Mouse (Mus musculus): ENCODE data around the gene Armh3.
A peak's percentile ranks its signal among the peaks of the same experiment; 100 is the strongest.
"Not testable (repeated sequence)": the region's sequence is repeated elsewhere in the genome, so short reads cannot be mapped to it uniquely, and the experiment has no call there.

Gene Armh3

GRCm38 (mm10) chr19:45821832-45822231, 176.5 kb downstream of the Armh3 start:
- DNase-seq (ENCODE audit: low spot score in 2 of 2): no peak

GRCm38 (mm10) chr19:45817816-45818490, 180.3 kb downstream of the Armh3 start:
- DNase-seq (ENCODE audit: low spot score in 2 of 2): peak in 1 of 2 experiments; percentile 42

- DNase-seq (ENCODE audit: low spot score in 2 of 2): no peak
Measured at GRCm38 (mm10) chr19:45816727-45817126, 181.6 kb downstream of the Armh3 start.

- peak; percentile 51 to 62 for DNase-seq (ENCODE audit: low spot score in 2 of 2)
Measured at GRCm38 (mm10) chr19:45815831-45816405, 182.4 kb downstream of the Armh3 start, which contains the start of gene Kcnip2. Gene Kcnip2 (minus strand): TSS chr19:45816061.

GRCm38 (mm10) chr19:45815170-45815569, 183.1 kb downstream of the Armh3 start:
- peak in 1 of 2 experiments; percentile 42 for DNase-seq (ENCODE audit: low spot score in 2 of 2)

GRCm38 (mm10) chr19:45813801-45814200, 184.5 kb downstream of the Armh3 start:
- DNase-seq (ENCODE audit: low spot score in 2 of 2): no peak

GRCm38 (mm10) chr19:45813263-45813662, 185.0 kb downstream of the Armh3 start:
- DNase-seq (ENCODE audit: low spot score in 2 of 2): peak; percentile 85 to 94

- DNase-seq (ENCODE audit: low spot score in 2 of 2): no peak
Measured at GRCm38 (mm10) chr19:45812673-45813252, 185.5 kb downstream of the Armh3 start.

- no peak for DNase-seq (ENCODE audit: low spot score in 2 of 2)
Measured at GRCm38 (mm10) chr19:45812115-45812514, 186.2 kb downstream of the Armh3 start.

GRCm38 (mm10) chr19:45811028-45811674, 187.1 kb downstream of the Armh3 start:
- no peak for DNase-seq (ENCODE audit: low spot score in 2 of 2)

GRCm38 (mm10) chr19:45807732-45808131, 190.6 kb downstream of the Armh3 start:
- no peak for DNase-seq (ENCODE audit: low spot score in 2 of 2)

- DNase-seq (ENCODE audit: low spot score in 2 of 2): not testable (repeated sequence)
Measured at GRCm38 (mm10) chr19:45805817-45806216, 192.5 kb downstream of the Armh3 start.

GRCm38 (mm10) chr19:45804593-45805368, 193.5 kb downstream of the Armh3 start:
- DNase-seq (ENCODE audit: low spot score in 2 of 2): no peak

- DNase-seq (ENCODE audit: low spot score in 2 of 2): no peak
Measured at GRCm38 (mm10) chr19:45803408-45803807, 194.9 kb downstream of the Armh3 start.

- DNase-seq (ENCODE audit: low spot score in 2 of 2): no peak
Measured at GRCm38 (mm10) chr19:45802702-45803101, 195.6 kb downstream of the Armh3 start.

- no peak for DNase-seq (ENCODE audit: low spot score in 2 of 2)
Measured at GRCm38 (mm10) chr19:45796879-45797278, 201.4 kb downstream of the Armh3 start.

- DNase-seq (ENCODE audit: low spot score in 2 of 2): no peak
Measured at GRCm38 (mm10) chr19:45796061-45796556, 202.2 kb downstream of the Armh3 start.

- no peak for DNase-seq (ENCODE audit: low spot score in 2 of 2)
Measured at GRCm38 (mm10) chr19:45795406-45795944, 202.8 kb downstream of the Armh3 start.

GRCm38 (mm10) chr19:45794718-45795117, 203.6 kb downstream of the Armh3 start:
- no peak for DNase-seq (ENCODE audit: low spot score in 2 of 2)

- DNase-seq (ENCODE audit: low spot score in 2 of 2): no peak
Measured at GRCm38 (mm10) chr19:45792404-45792803, 205.9 kb downstream of the Armh3 start.

Data from frontal cortex, postnatal 36 days (tissue).